Mouse (Mus musculus): ENCODE results near the gene Tktl1.

GRCm38 (mm10) chrX:74254153-74254887 is 77.3 kb downstream of the Tktl1 start, which contains the start of gene Emd:
- no peak for TF ChIP-seq CTCF (conservative IDR thresholded peaks at IDR 0.05; ENCODE audit: low read length)
- no peak for TF ChIP-seq NANOG (IDR thresholded peaks at IDR 0.05; ENCODE audit: borderline replicate concordance, low read length)
